Mouse (Mus musculus) 3134 (cell line): ENCODE measurements at regions not wholly inside any gene's neighbourhood (a gene's known extent, or its start where the extent isn't known, plus 50 kb on each side); places are given as distances from the start of the nearest gene placed in this dataset.

Experiments used
- DNase-seq: peaks from one replicate; pipeline ENCODE4 v3.0.0-alpha.2; 2011; ENCODE audit warnings: low spot score; ENCODE audit not compliant: insufficient read length; ENCODE audit errors: extremely low read depth

- no peak for DNase-seq
Observed at GRCm38 (mm10) chr3:149335259-149335658, 344.9 kb upstream of the Adgrl2 start.

GRCm38 (mm10) chr3:149333607-149334006 lies 343.3 kb upstream of the Adgrl2 start:
- DNase-seq = no peak

- no peak for DNase-seq
Observed at GRCm38 (mm10) chr3:149333131-149333530, 342.8 kb upstream of the Adgrl2 start.

GRCm38 (mm10) chr3:149332105-149332504 lies 341.8 kb upstream of the Adgrl2 start:
- no peak for DNase-seq

GRCm38 (mm10) chr3:149331251-149331960 lies 341.1 kb upstream of the Adgrl2 start:
- DNase-seq = no peak

- DNase-seq = no peak
Observed at GRCm38 (mm10) chr3:149330716-149331115, 340.4 kb upstream of the Adgrl2 start.

- no peak for DNase-seq
Observed at GRCm38 (mm10) chr3:149330041-149330440, 339.7 kb upstream of the Adgrl2 start.

GRCm38 (mm10) chr3:149329615-149330014 lies 339.3 kb upstream of the Adgrl2 start:
- no peak for DNase-seq

- no peak for DNase-seq
Observed at GRCm38 (mm10) chr3:149326664-149327063, 336.3 kb upstream of the Adgrl2 start.

- no peak for DNase-seq
Observed at GRCm38 (mm10) chr3:149324088-149324487, 333.7 kb upstream of the Adgrl2 start.

- no peak for DNase-seq
Observed at GRCm38 (mm10) chr3:149318728-149319127, 328.4 kb upstream of the Adgrl2 start.

- no peak for DNase-seq
Observed at GRCm38 (mm10) chr3:149314258-149314657, 323.9 kb upstream of the Adgrl2 start.

GRCm38 (mm10) chr3:149313217-149313616 lies 322.9 kb upstream of the Adgrl2 start:
- DNase-seq = no peak

- no peak for DNase-seq
Observed at GRCm38 (mm10) chr3:149311576-149311975, 321.2 kb upstream of the Adgrl2 start.

- DNase-seq = no peak
Observed at GRCm38 (mm10) chr3:149306709-149307108, 316.4 kb upstream of the Adgrl2 start.

- no peak for DNase-seq
Observed at GRCm38 (mm10) chr3:149306291-149306690, 315.9 kb upstream of the Adgrl2 start.

- DNase-seq = no peak
Observed at GRCm38 (mm10) chr3:149305440-149305839, 315.1 kb upstream of the Adgrl2 start.

GRCm38 (mm10) chr3:149305011-149305413 lies 314.7 kb upstream of the Adgrl2 start:
- DNase-seq = no peak

- DNase-seq = no peak
Observed at GRCm38 (mm10) chr3:149303418-149303817, 313.1 kb upstream of the Adgrl2 start.

GRCm38 (mm10) chr3:149300002-149300401 lies 309.6 kb upstream of the Adgrl2 start:
- no peak for DNase-seq

- DNase-seq = no peak
Observed at GRCm38 (mm10) chr3:149296419-149296962, 306.1 kb upstream of the Adgrl2 start.

- DNase-seq = no peak
Observed at GRCm38 (mm10) chr3:149295942-149296341, 305.6 kb upstream of the Adgrl2 start.
